Comparison of ENCODE assay signal across 8 mouse cellular contexts in the genomic region with DNA sequence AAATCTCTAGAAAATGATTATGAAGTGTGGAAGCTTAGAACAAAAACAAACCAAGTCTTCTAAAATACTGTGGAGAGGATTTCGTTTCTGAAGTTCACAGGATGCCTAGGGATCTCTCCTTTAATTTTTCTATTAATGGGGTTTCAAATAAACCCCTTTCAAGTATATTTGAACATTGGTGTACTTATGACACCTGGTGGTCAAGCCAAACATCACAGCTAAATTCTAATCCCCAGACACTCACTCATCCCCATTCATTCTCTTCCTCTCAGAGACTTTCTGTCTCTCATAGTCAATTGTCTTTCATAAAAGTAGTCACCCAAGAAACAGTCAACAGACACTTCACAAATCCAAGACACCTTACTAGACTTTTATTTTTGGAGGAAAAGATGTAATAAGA. TPM values are rescaled to one million over a fixed set of nuclear protein-coding genes. Genes with fewer than 3 reads are reported as not detected.
DNase-seq lines count a peak whose midpoint lies in the region; ATAC-seq and TF ChIP-seq lines count a peak whose summit lies in the region.

No protein-coding gene starts in this region.

- TF ChIP-seq POLR2A in heart, adult 2 months (IDR thresholded peaks at IDR 0.05; ENCODE audit: insufficient read depth, low read depth, low read length) = no peak
- TF ChIP-seq POLR2A in lung, adult 2 months (IDR thresholded peaks at IDR 0.05; ENCODE audit: borderline replicate concordance, extremely low read depth, low read depth, low read length) = no peak

- H3K27ac ChIP-seq in heart, adult 2 months = no peak overlapping the region
- no peak overlapping the region for H3K27ac ChIP-seq in lung, postnatal 0 days (ENCODE audit: low read length)

- intact Hi-C loops in heart, adult 2 months (cut with DNase I) = loop anchor here (1.0 to 10.0 kb wide), 4 partner anchors 153 to 374 kb away; no protein-coding TSS in a partner anchor

- no peaks in the 10 kb centered on the region for H3K79me2 ChIP-seq in heart, adult 2 months (replicated peaks; ENCODE audit: control insufficient read depth, insufficient read depth, low read length)

- H3K4me1 ChIP-seq in heart, adult 2 months (ENCODE audit: control insufficient read depth, insufficient read depth, low read length) = no peaks in the 10 kb centered on the region
- H3K4me1 ChIP-seq in lung, postnatal 0 days (ENCODE audit: insufficient read depth, low read depth, low read length) = no peaks in the 10 kb centered on the region
- no peaks in the 10 kb centered on the region for H3K4me1 ChIP-seq in lung, adult 2 months (ENCODE audit: control insufficient read depth, insufficient read depth, low read length)

- H3K4me2 ChIP-seq in lung, postnatal 0 days (replicated peaks; ENCODE audit: low read depth, low read length) = no peak overlapping the region

- WGBS in heart, adult 2 months = 0% methylated on average over 1 of the region's 1 CpGs
- WGBS in lung, postnatal 0 days = 12% methylated on average over 1 of the region's 1 CpGs
- 8% methylated on average over 1 of the region's 1 CpGs for WGBS in lung, adult 2 months

- TF ChIP-seq EP300 in heart, adult 2 months (IDR thresholded peaks at IDR 0.05; ENCODE audit: insufficient read depth, low read depth, low read length) = no peak
- no peak for TF ChIP-seq EP300 in lung, postnatal 0 days (IDR thresholded peaks at IDR 0.05)

- H3K9me3 ChIP-seq in lung, postnatal 0 days (ENCODE audit: low read length) = no peaks in the 10 kb centered on the region

- no peaks in the 10 kb centered on the region for H3K36me3 ChIP-seq in heart, adult 2 months (ENCODE audit: control insufficient read depth, insufficient read depth, low read length)
- H3K36me3 ChIP-seq in lung, postnatal 0 days (ENCODE audit: insufficient read depth, low read length) = no peaks in the 10 kb centered on the region

- H3K27me3 ChIP-seq in heart, adult 2 months (ENCODE audit: control insufficient read depth, insufficient read depth, low read length) = no peaks in the 10 kb centered on the region
- H3K27me3 ChIP-seq in lung, postnatal 0 days (replicated peaks; ENCODE audit: insufficient read depth, low read length) = no peaks in the 10 kb centered on the region

- peak; percentile 74 for TF ChIP-seq CTCF in heart, adult 2 months (IDR thresholded peaks at IDR 0.05)
- TF ChIP-seq CTCF in lung, postnatal 0 days (IDR thresholded peaks at IDR 0.05) = peak; percentile 55
- TF ChIP-seq CTCF in lung, adult 2 months (IDR thresholded peaks at IDR 0.05; ENCODE audit: insufficient read depth, low read length) = no peak

- DNase-seq in heart, adult 2 months = no peak
- DNase-seq in heart, adult 9 months (ENCODE audit: low spot score in 2 of 2) = no peak
- peak; percentile 13 for DNase-seq in lung, postnatal 0 days (ENCODE audit: low spot score)
- no peak for DNase-seq in lung, adult 2 months
- DNase-seq in NIH3T3 (ENCODE audit: low read depth) = peak; percentile 42
- no peak for DNase-seq in cerebellum, postnatal 25 days
- DNase-seq in cerebellum, adult 11-12 months = no peak

- H3K4me3 ChIP-seq in heart, adult 2 months = no peak overlapping the region
- no peak overlapping the region for H3K4me3 ChIP-seq in lung, postnatal 0 days (ENCODE audit: low read depth, low read length)
- H3K4me3 ChIP-seq in lung, adult 2 months (replicated peaks; ENCODE audit: extremely low read depth, low read depth, low read length) = no peak overlapping the region

- H3K9ac ChIP-seq in heart, adult 2 months (ENCODE audit: low read depth, low read length) = no peak overlapping the region
- no peak overlapping the region for H3K9ac ChIP-seq in lung, postnatal 0 days (replicated peaks; ENCODE audit: low read depth)

- no peak for ATAC-seq in lung, postnatal 0 days
- ATAC-seq in neutrophil, adult 5-6 weeks (ENCODE audit: extremely low read depth, insufficient number of reproducible peaks, low FRiP score, poor library complexity, severe bottlenecking) = peak; percentile 58; the same call in 1 of the 2 replicates

RNA-seq across cellular contexts. Expression of gene P2ry10b, which starts 19.6 kb away (rescaled TPM):
- total RNA-seq in heart, adult 2 months (2021) = 1 to 10 TPM in 1 of 2 experiments, under 1 TPM in 1; 0.55 to 1.2 TPM
- polyA plus RNA-seq in heart, adult 2 months (2012; rRNA removed) = 1.7 and 3.7 TPM in 2 replicates
- 1.4 and 1.5 TPM in 2 replicates for polyA plus RNA-seq in lung, postnatal 0 days (2015; fragmentation: Nextera tagmentation; extraction: Ambion mirVana)
- 2.7 and 4.4 TPM in 2 replicates for polyA plus RNA-seq in lung, adult 2 months (2012; rRNA removed)
- total RNA-seq in neutrophil, adult 5-6 weeks (2017) = 27.5 and 29.9 TPM in 2 replicates

Comparison
In these comparisons a context has a peak if more than half of its experiments do, and no peak if none do; other contexts are left out.
1. DNase-seq: peak in lung, postnatal 0 days (single experiment) and NIH3T3 (single experiment); none in heart, adult 2 months (0 of 2), heart, adult 9 months (0 of 2), lung, adult 2 months (single experiment), cerebellum, postnatal 25 days (0 of 2) and cerebellum, adult 11-12 months (single experiment).